Mouse (Mus musculus) cortical plate, adult 2 months (tissue): ENCODE measurements around the gene Prickle2.

Experiments used
- CTCF ChIP-seq: fragments of 200-500 bp; IDR thresholded peaks from 2 replicates; pipeline ENCODE4 v1.5.1; 2011; ENCODE audit warnings: mild to moderate bottlenecking, control low read depth, low read length; ENCODE audit not compliant: insufficient read depth; ENCODE audit errors: extremely low read depth
- POLR2A ChIP-seq: fragments of 200-500 bp; IDR thresholded peaks from 2 replicates; pipeline ENCODE4 v1.6.1; 2011; ENCODE audit warnings: mild to moderate bottlenecking, low read length, control low read depth; ENCODE audit not compliant: insufficient read depth; ENCODE audit errors: extremely low read depth

- no peak for TF ChIP-seq CTCF
- TF ChIP-seq POLR2A: no peak
Observed at GRCm38 (mm10) chr6:92609078-92609477, 96.9 kb downstream of the Prickle2 start.
